Mouse (Mus musculus): ENCODE data around the gene Hspa12a. TPM values are rescaled to one million over a fixed set of nuclear protein-coding genes. Genes with fewer than 3 reads are reported as not detected.

Gene Hspa12a
- polyA plus RNA-seq, 1 experiment from 2014 or later = 21.8 TPM

- Histone ChIP-seq H3K4me2 (ENCODE audit: low read length) (no peak overlapping the region), H3K4me1 (ENCODE audit: control insufficient read depth, insufficient read depth, low read length) (no peaks in the 10 kb centered on the region), H3K27me3 (replicated peaks; ENCODE audit: control insufficient read depth, insufficient read depth, low read length) (no peaks in the 10 kb centered on the region), H3K4me3 (ENCODE audit: low read depth, low read length) (no peak overlapping the region), H3K9ac (ENCODE audit: low read length) (no peak overlapping the region), H3K27ac (ENCODE audit: low read depth, low read length) (peak overlapping the region; percentile 56; the same call in 1 of the 2 replicates), H3K9me3 (replicated peaks; ENCODE audit: control insufficient read depth, low read length) (no peaks in the 10 kb centered on the region), H3K36me3 (ENCODE audit: control insufficient read depth, insufficient read depth, low read length) (no peaks in the 10 kb centered on the region)
- 61% methylated on average over 11 of the region's 11 CpGs for WGBS
- DNase-seq (ENCODE audit: low spot score) = peak; percentile 44
- 0 out of 2 replicates have a peak, but pooled peaks have one; percentile 15 for ATAC-seq
These were observed 154.3 kb downstream of the Hspa12a start for GRCm38 (mm10) chr19:58789194-58789593.

- no peak overlapping the region for H3K27ac ChIP-seq (ENCODE audit: low read depth, low read length)
- H3K4me2 ChIP-seq (ENCODE audit: low read length) = no peak overlapping the region
These were observed 159.5 kb downstream of the Hspa12a start for GRCm38 (mm10) chr19:58783938-58784337.

DNA sequence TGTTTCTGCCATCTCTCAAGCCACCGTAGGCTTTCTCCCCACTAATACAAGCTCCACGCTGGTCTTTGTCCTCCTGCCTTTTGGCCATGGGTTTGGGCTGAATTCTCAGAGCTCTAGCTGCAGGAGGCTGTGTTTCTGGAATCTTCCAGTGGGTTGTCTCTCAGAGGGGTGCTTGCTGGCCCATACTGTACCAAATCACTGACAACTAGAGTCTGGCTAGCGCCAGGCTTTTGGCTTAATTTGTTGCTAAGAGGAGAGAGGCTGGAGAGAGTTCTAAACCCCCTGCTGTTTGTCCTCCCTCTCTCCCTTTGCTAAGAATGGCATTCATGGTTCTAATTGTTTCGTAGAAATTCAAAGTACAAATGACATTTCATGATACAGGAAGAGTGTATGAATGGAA is 161.9 kb downstream of the Hspa12a start:
- H3K4me2 ChIP-seq (ENCODE audit: low read length) = no peak overlapping the region
- H3K9ac ChIP-seq (ENCODE audit: low read length) = no peak overlapping the region
- no peaks in the 10 kb centered on the region for H3K36me3 ChIP-seq (ENCODE audit: control insufficient read depth, insufficient read depth, low read length)
- DNase-seq (ENCODE audit: low spot score) (no peak), ATAC-seq (no peak)
- no peaks in the 10 kb centered on the region for H3K9me3 ChIP-seq (replicated peaks; ENCODE audit: control insufficient read depth, low read length)
- H3K27ac ChIP-seq (ENCODE audit: low read depth, low read length) = no peak overlapping the region
- H3K4me3 ChIP-seq (ENCODE audit: low read depth, low read length) = no peak overlapping the region
- 10% methylated on average over 4 of the region's 4 CpGs for WGBS
- H3K27me3 ChIP-seq (replicated peaks; ENCODE audit: control insufficient read depth, insufficient read depth, low read length) = no peaks in the 10 kb centered on the region
- H3K4me1 ChIP-seq (ENCODE audit: control insufficient read depth, insufficient read depth, low read length) = peaks cover 6% of the 10 kb centered on the region; the same call in 1 of the 2 replicates

More at GRCm38 (mm10) chr19:58783938-58784337, 159.5 kb downstream of the Hspa12a start:
- Histone ChIP-seq H3K4me1 (ENCODE audit: control insufficient read depth, insufficient read depth, low read length) (peaks cover 6% of the 10 kb centered on the region; the same call in 1 of the 2 replicates), H3K27me3 (replicated peaks; ENCODE audit: control insufficient read depth, insufficient read depth, low read length) (no peaks in the 10 kb centered on the region), H3K4me3 (ENCODE audit: low read depth, low read length) (no peak overlapping the region), H3K9me3 (replicated peaks; ENCODE audit: control insufficient read depth, low read length) (no peaks in the 10 kb centered on the region), H3K9ac (ENCODE audit: low read length) (no peak overlapping the region), H3K36me3 (ENCODE audit: control insufficient read depth, insufficient read depth, low read length) (no peaks in the 10 kb centered on the region)
- 43% methylated on average over 7 of the region's 7 CpGs for WGBS
- DNase-seq (ENCODE audit: low spot score) (peak; percentile 46), ATAC-seq (no peak)

DNA sequence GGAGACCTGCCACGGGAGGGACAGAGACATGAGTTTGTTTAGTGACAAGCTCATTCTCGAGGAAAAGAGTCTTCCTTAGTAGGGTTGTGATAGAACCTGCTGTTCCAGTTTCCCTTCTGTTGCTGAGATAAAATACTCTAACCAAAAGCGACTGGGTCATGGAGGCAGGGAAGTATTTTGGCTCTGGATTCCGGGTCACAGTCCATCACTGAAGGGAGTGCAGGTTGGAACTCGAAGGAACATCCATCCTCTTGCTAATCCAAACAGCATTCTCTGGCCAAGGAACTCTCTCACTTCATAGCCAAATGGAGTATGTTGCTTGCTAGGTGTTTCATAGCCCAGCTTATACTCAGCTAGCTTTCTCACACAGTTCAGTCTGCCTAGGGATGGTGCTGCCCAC is 167.0 kb downstream of the Hspa12a start:
- no peaks in the 10 kb centered on the region for H3K36me3 ChIP-seq (ENCODE audit: control insufficient read depth, insufficient read depth, low read length)
- DNase-seq (ENCODE audit: low spot score) (no peak), ATAC-seq (no peak)
- H3K4me2 ChIP-seq (ENCODE audit: low read length) = no peak overlapping the region
- no peak overlapping the region for H3K9ac ChIP-seq (ENCODE audit: low read length)
- peaks cover under 1% of the 10 kb centered on the region; the same call in 1 of the 2 replicates for H3K4me1 ChIP-seq (ENCODE audit: control insufficient read depth, insufficient read depth, low read length)
- no peaks in the 10 kb centered on the region for H3K27me3 ChIP-seq (replicated peaks; ENCODE audit: control insufficient read depth, insufficient read depth, low read length)
- H3K9me3 ChIP-seq (replicated peaks; ENCODE audit: control insufficient read depth, low read length) = no peaks in the 10 kb centered on the region
- no peak overlapping the region for H3K27ac ChIP-seq (ENCODE audit: low read depth, low read length)
- no peak overlapping the region for H3K4me3 ChIP-seq (ENCODE audit: low read depth, low read length)
- 74% methylated on average over 5 of the region's 5 CpGs for WGBS

DNA sequence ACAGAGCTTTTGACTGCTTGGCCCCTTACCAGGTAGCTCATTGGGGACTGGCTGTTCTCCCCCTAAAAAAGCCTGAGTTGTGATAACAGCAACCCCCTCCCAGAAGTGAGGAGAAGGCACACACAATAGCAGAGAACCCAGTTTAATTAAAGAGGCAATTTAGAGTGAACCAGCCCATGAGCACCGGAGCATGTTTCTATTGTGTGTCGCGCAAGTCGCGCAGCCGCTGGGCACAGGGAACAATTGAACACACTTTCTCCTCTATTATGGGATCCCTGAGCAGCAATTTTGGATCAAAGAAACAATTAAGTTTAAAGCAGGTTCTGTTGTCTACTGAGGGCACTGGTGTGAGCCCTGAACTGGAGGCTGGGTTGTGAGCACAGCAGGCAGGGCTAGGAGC is 176.1 kb downstream of the Hspa12a start:
- H3K4me3 ChIP-seq (ENCODE audit: low read depth, low read length) = no peak overlapping the region
- 3% methylated on average over 6 of the region's 6 CpGs for WGBS
- no peaks in the 10 kb centered on the region; the same call in 1 of the 2 replicates for H3K27me3 ChIP-seq (replicated peaks; ENCODE audit: control insufficient read depth, insufficient read depth, low read length)
- no peak overlapping the region for H3K27ac ChIP-seq (ENCODE audit: low read depth, low read length)
- H3K36me3 ChIP-seq (ENCODE audit: control insufficient read depth, insufficient read depth, low read length) = no peaks in the 10 kb centered on the region
- ATAC-seq (no peak), DNase-seq (ENCODE audit: low spot score) (peak; percentile 43)
- H3K4me2 ChIP-seq (ENCODE audit: low read length) = no peak overlapping the region
- H3K9me3 ChIP-seq (replicated peaks; ENCODE audit: control insufficient read depth, low read length) = no peaks in the 10 kb centered on the region
- no peak overlapping the region for H3K9ac ChIP-seq (ENCODE audit: low read length)
- H3K4me1 ChIP-seq (ENCODE audit: control insufficient read depth, insufficient read depth, low read length) = peaks cover 11% of the 10 kb centered on the region

- Histone ChIP-seq H3K9ac (ENCODE audit: low read length) (no peak overlapping the region; the same call in 1 of the 2 replicates), H3K4me1 (ENCODE audit: control insufficient read depth, insufficient read depth, low read length) (peaks cover 11% of the 10 kb centered on the region), H3K36me3 (ENCODE audit: control insufficient read depth, insufficient read depth, low read length) (no peaks in the 10 kb centered on the region), H3K4me3 (ENCODE audit: low read depth, low read length) (no peak overlapping the region), H3K27me3 (replicated peaks; ENCODE audit: control insufficient read depth, insufficient read depth, low read length) (no peaks in the 10 kb centered on the region; the same call in 1 of the 2 replicates), H3K4me2 (ENCODE audit: low read length) (no peak overlapping the region), H3K9me3 (replicated peaks; ENCODE audit: control insufficient read depth, low read length) (no peaks in the 10 kb centered on the region), H3K27ac (ENCODE audit: low read depth, low read length) (peak overlapping the region; percentile 35; the same call in 1 of the 2 replicates)
- DNase-seq (ENCODE audit: low spot score) (peak; percentile 82), ATAC-seq (peak; percentile 93)
- 8% methylated on average over 12 of the region's 12 CpGs for WGBS
These were observed 180.5 kb downstream of the Hspa12a start for GRCm38 (mm10) chr19:58762848-58763541.

GRCm38 (mm10) chr19:58762316-58762715 is 181.1 kb downstream of the Hspa12a start:
- WGBS = 24% methylated on average over 6 of the region's 6 CpGs

GRCm38 (mm10) chr19:58759423-58759822 is 184.0 kb downstream of the Hspa12a start, which contains the start of gene Pnliprp2:
Pnliprp2 (plus strand) TSS chr19:58759719.
- Histone ChIP-seq H3K4me2 (ENCODE audit: low read length) (no peak within 1 kb of the TSS), H3K4me3 (ENCODE audit: low read depth, low read length) (no peak within 1 kb of the TSS), H3K9me3 (replicated peaks; ENCODE audit: control insufficient read depth, low read length) (no peaks in the 10 kb centered on the region), H3K9ac (ENCODE audit: low read length) (no peak within 1 kb of the TSS), H3K36me3 (ENCODE audit: control insufficient read depth, insufficient read depth, low read length) (no peaks in the 10 kb centered on the region), H3K27me3 (replicated peaks; ENCODE audit: control insufficient read depth, insufficient read depth, low read length) (no peaks in the 10 kb centered on the region), H3K4me1 (ENCODE audit: control insufficient read depth, insufficient read depth, low read length) (peaks cover 4% of the 10 kb centered on the region), H3K27ac (ENCODE audit: low read depth, low read length) (no peak within 1 kb of the TSS)
- WGBS = 71% methylated on average over 9 of the region's 9 CpGs
- ATAC-seq (no peak), DNase-seq (ENCODE audit: low spot score) (no peak)

More at GRCm38 (mm10) chr19:58762316-58762715, 181.1 kb downstream of the Hspa12a start:
- H3K4me3 ChIP-seq (ENCODE audit: low read depth, low read length) = no peak overlapping the region
- ATAC-seq (peak; percentile 43), DNase-seq (ENCODE audit: low spot score) (no peak)
- H3K4me1 ChIP-seq (ENCODE audit: control insufficient read depth, insufficient read depth, low read length) = peaks cover 8% of the 10 kb centered on the region
- H3K27me3 ChIP-seq (replicated peaks; ENCODE audit: control insufficient read depth, insufficient read depth, low read length) = no peaks in the 10 kb centered on the region; the same call in 1 of the 2 replicates
- no peak overlapping the region for H3K9ac ChIP-seq (ENCODE audit: low read length)
- no peak overlapping the region for H3K4me2 ChIP-seq (ENCODE audit: low read length)
- H3K9me3 ChIP-seq (replicated peaks; ENCODE audit: control insufficient read depth, low read length) = no peaks in the 10 kb centered on the region
- no peak overlapping the region for H3K27ac ChIP-seq (ENCODE audit: low read depth, low read length)
- no peaks in the 10 kb centered on the region for H3K36me3 ChIP-seq (ENCODE audit: control insufficient read depth, insufficient read depth, low read length)

DNA sequence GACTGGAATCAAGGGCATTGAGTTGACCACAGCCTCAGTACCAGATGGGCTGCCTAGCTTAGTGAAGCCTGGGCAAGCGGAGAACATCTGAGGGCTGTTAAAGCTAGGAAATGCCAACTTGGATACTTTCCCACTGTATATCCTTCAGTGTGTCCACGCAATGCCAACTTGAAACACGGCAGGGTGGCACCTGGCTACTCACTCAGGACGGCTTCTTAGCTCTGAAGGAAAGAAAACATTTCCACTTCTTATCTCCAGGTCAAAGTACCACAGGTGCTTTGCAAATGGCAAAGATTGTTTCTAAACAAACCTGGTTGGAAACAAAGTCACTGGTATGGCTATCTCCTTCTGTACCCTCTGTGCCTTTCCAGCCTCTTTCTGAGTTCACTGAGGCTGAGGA is 184.6 kb downstream of the Hspa12a start:
- 88% methylated on average over 4 of the region's 4 CpGs for WGBS
- Histone ChIP-seq H3K9ac (ENCODE audit: low read length) (no peak overlapping the region), H3K4me1 (ENCODE audit: control insufficient read depth, insufficient read depth, low read length) (peaks cover 4% of the 10 kb centered on the region), H3K4me3 (ENCODE audit: low read depth, low read length) (no peak overlapping the region), H3K27me3 (replicated peaks; ENCODE audit: control insufficient read depth, insufficient read depth, low read length) (no peaks in the 10 kb centered on the region), H3K9me3 (replicated peaks; ENCODE audit: control insufficient read depth, low read length) (no peaks in the 10 kb centered on the region), H3K36me3 (ENCODE audit: control insufficient read depth, insufficient read depth, low read length) (no peaks in the 10 kb centered on the region), H3K27ac (ENCODE audit: low read depth, low read length) (no peak overlapping the region), H3K4me2 (ENCODE audit: low read length) (no peak overlapping the region)
- ATAC-seq (no peak), DNase-seq (ENCODE audit: low spot score) (no peak)
